Mouse (Mus musculus) gastrocnemius, postnatal 25 days (tissue): ENCODE measurements around the gene Srp72. TPM values are rescaled to one million over a fixed set of nuclear protein-coding genes. Genes with fewer than 3 reads are reported as not detected.
A peak's percentile ranks its signal among the peaks of the same experiment; 100 is the strongest.
"Not testable (repeated sequence)": the region's sequence is repeated elsewhere in the genome, so short reads cannot be mapped to it uniquely, and the experiment has no call there.

Experiments used
- DNase-seq: peaks from one replicate; pipeline ENCODE4 v3.0.0; 2022
- total RNA-seq, 2 experiments: library from RNA; stranded (reverse); gene quantifications; 1 replicate in 1 of 2; 2 replicates in 1 of 2; pipeline ENCODE4 v1.2.3; 2021

Gene Srp72
- total RNA-seq, 2 experiments from 2014 or later, result 51.3 to 53.1 TPM

GRCm38 (mm10) chr5:76962545-76962944, 11.9 kb upstream of the Srp72 start:
- no peak for DNase-seq

GRCm38 (mm10) chr5:76964651-76965050, 9.8 kb upstream of the Srp72 start:
- DNase-seq, result no peak

GRCm38 (mm10) chr5:76969250-76969649, 5.2 kb upstream of the Srp72 start:
- no peak for DNase-seq

GRCm38 (mm10) chr5:76971115-76971514, 3.4 kb upstream of the Srp72 start:
- DNase-seq, result not testable (repeated sequence)

GRCm38 (mm10) chr5:76973488-76973887, 995 bp upstream of the Srp72 start:
- DNase-seq, result no peak

- no peak for DNase-seq
Measured at GRCm38 (mm10) chr5:76974207-76974553, 303 bp upstream of the Srp72 start.

- no peak for DNase-seq
Measured at GRCm38 (mm10) chr5:76975736-76976135, 1.3 kb downstream of the Srp72 start.

GRCm38 (mm10) chr5:76984015-76984414, 9.5 kb downstream of the Srp72 start:
- DNase-seq, result no peak

- DNase-seq, result no peak
Measured at GRCm38 (mm10) chr5:76990789-76991188, 16.3 kb downstream of the Srp72 start.

GRCm38 (mm10) chr5:76993174-76993814, 18.8 kb downstream of the Srp72 start:
- no peak for DNase-seq

GRCm38 (mm10) chr5:76998416-76998815, 23.9 kb downstream of the Srp72 start:
- no peak for DNase-seq

- no peak for DNase-seq
Measured at GRCm38 (mm10) chr5:77001192-77001591, 26.7 kb downstream of the Srp72 start.

- DNase-seq, result no peak
Measured at GRCm38 (mm10) chr5:77004051-77004821, 29.8 kb downstream of the Srp72 start, which contains the start of gene Arl9. TSS of gene Arl9 (plus strand) at chr5:77004055.

GRCm38 (mm10) chr5:77010352-77010751, 35.9 kb downstream of the Srp72 start:
- DNase-seq, result no peak

GRCm38 (mm10) chr5:77011082-77011481, 36.6 kb downstream of the Srp72 start:
- no peak for DNase-seq

- DNase-seq, result no peak
Measured at GRCm38 (mm10) chr5:77013171-77013570, 38.7 kb downstream of the Srp72 start.

GRCm38 (mm10) chr5:77015544-77016482, 41.3 kb downstream of the Srp72 start, which contains the start of gene Thegl:
TSS of gene Thegl (plus strand) at chr5:77016023.
- DNase-seq, result peak; percentile 67

- DNase-seq, result no peak
Measured at GRCm38 (mm10) chr5:77028034-77028433, 53.6 kb downstream of the Srp72 start.

- DNase-seq, result no peak
Measured at GRCm38 (mm10) chr5:77029735-77030134, 55.3 kb downstream of the Srp72 start.

- DNase-seq, result not testable (repeated sequence)
Measured at GRCm38 (mm10) chr5:77035101-77035500, 60.6 kb downstream of the Srp72 start.

- no peak for DNase-seq
Measured at GRCm38 (mm10) chr5:77038451-77038850, 64.0 kb downstream of the Srp72 start.

- DNase-seq, result no peak
Measured at GRCm38 (mm10) chr5:77039391-77039790, 64.9 kb downstream of the Srp72 start.

GRCm38 (mm10) chr5:77044362-77044761, 69.9 kb downstream of the Srp72 start:
- DNase-seq, result no peak
